Comparison of ENCODE assay signal across 8 mouse cellular contexts in genomic region chr17:23748631-23749391, GRCm38 (mm10). TPM values are rescaled to one million over a fixed set of nuclear protein-coding genes. Genes with fewer than 3 reads are reported as not detected.
DNase-seq lines count a peak whose midpoint lies in the region; ATAC-seq and TF ChIP-seq lines count a peak whose summit lies in the region.

No protein-coding gene starts in this region.

- H3K27me3 ChIP-seq in midbrain, embryonic 10.5 days (ENCODE audit: low read depth, poor library complexity, severe bottlenecking) = peaks cover 49% of the 10 kb centered on the region
- H3K27me3 ChIP-seq in midbrain, embryonic 13.5 days = peaks cover 45% of the 10 kb centered on the region
- peaks cover 38% of the 10 kb centered on the region for H3K27me3 ChIP-seq in heart, postnatal 0 days (ENCODE audit: control insufficient read depth, insufficient read depth, low read length)
- peaks cover 12% of the 10 kb centered on the region; the same call in 1 of the 2 replicates for H3K27me3 ChIP-seq in spleen, adult 2 months (ENCODE audit: control insufficient read depth, insufficient read depth, low read length)

- no peak for TF ChIP-seq EP300 in heart, postnatal 0 days (IDR thresholded peaks at IDR 0.05; ENCODE audit: low read depth)

- H3K4me2 ChIP-seq in midbrain, embryonic 13.5 days (replicated peaks) = no peak overlapping the region
- H3K4me2 ChIP-seq in heart, postnatal 0 days (ENCODE audit: low read depth, low read length) = peak overlapping the region; percentile 57

- WGBS in midbrain, embryonic 10.5 days = 40% methylated on average over 10 of the region's 10 CpGs
- 41% methylated on average over 10 of the region's 10 CpGs for WGBS in midbrain, embryonic 13.5 days
- 27% methylated on average over 10 of the region's 10 CpGs for WGBS in heart, postnatal 0 days
- 8% methylated on average over 10 of the region's 10 CpGs for WGBS in large intestine, adult 2 months
- 13% methylated on average over 10 of the region's 10 CpGs for WGBS in spleen, adult 2 months

- H3K9ac ChIP-seq in midbrain, embryonic 13.5 days (replicated peaks) = no peak overlapping the region
- H3K9ac ChIP-seq in heart, postnatal 0 days (replicated peaks; ENCODE audit: low read depth, low read length) = peak overlapping the region; percentile 33; the same call in 1 of the 2 replicates

- TF ChIP-seq CTCF in heart, postnatal 0 days (IDR thresholded peaks at IDR 0.05; ENCODE audit: low read depth) = peak; percentile 81
- TF ChIP-seq CTCF in spleen, adult 2 months (IDR thresholded peaks at IDR 0.05; ENCODE audit: extremely low read depth, insufficient read depth, insufficient read length, insufficient replicate concordance) = peak; percentile 21; the same call in 1 of the 2 replicates

- H3K4me3 ChIP-seq in midbrain, embryonic 10.5 days = 0 out of 2 replicates have a peak overlapping the region, but pooled peaks have one; percentile 9
- H3K4me3 ChIP-seq in midbrain, embryonic 13.5 days (replicated peaks) = no peak overlapping the region
- peak overlapping the region; percentile 37 for H3K4me3 ChIP-seq in heart, postnatal 0 days (ENCODE audit: low read depth, low read length)
- H3K4me3 ChIP-seq in spleen, adult 2 months (ENCODE audit: extremely low read depth, insufficient read depth, insufficient read length) = peak overlapping the region; percentile 45

- H3K9me3 ChIP-seq in midbrain, embryonic 10.5 days (replicated peaks) = no peaks in the 10 kb centered on the region
- H3K9me3 ChIP-seq in midbrain, embryonic 13.5 days = no peaks in the 10 kb centered on the region
- no peaks in the 10 kb centered on the region for H3K9me3 ChIP-seq in heart, postnatal 0 days (replicated peaks; ENCODE audit: control insufficient read depth, low read length)

- DNase-seq in midbrain, embryonic 10.5 days (ENCODE audit: low spot score) = peak; percentile 51
- peak; percentile 57 to 75 for DNase-seq in adrenal gland, adult 18-20 months (ENCODE audit: low spot score in 2 of 2)
- peak; percentile 67 for DNase-seq in embryo, embryonic 11.5 days (ENCODE audit: low read depth, low spot score)
- peak; percentile 78 for DNase-seq in heart, postnatal 0 days (ENCODE audit: low spot score)
- peak; percentile 96 for DNase-seq in large intestine, adult 2 months (ENCODE audit: low read depth, low spot score)
- peak; percentile 90 for DNase-seq in lung, postnatal 10 days
- DNase-seq in spleen, adult 2 months (ENCODE audit: low read depth in 1 of 2, low spot score in 2 of 2) = peak; percentile 55 to 58

- no peak for TF ChIP-seq POLR2A in spleen, adult 2 months (IDR thresholded peaks at IDR 0.05; ENCODE audit: low read depth, low read length)

- H3K36me3 ChIP-seq in midbrain, embryonic 10.5 days = peaks cover 31% of the 10 kb centered on the region
- peaks cover 36% of the 10 kb centered on the region for H3K36me3 ChIP-seq in midbrain, embryonic 13.5 days
- peaks cover 27% of the 10 kb centered on the region for H3K36me3 ChIP-seq in heart, postnatal 0 days (replicated peaks; ENCODE audit: control insufficient read depth, insufficient read depth, low read length)
- H3K36me3 ChIP-seq in spleen, adult 2 months (ENCODE audit: control insufficient read depth, insufficient read depth, low read length) = no peaks in the 10 kb centered on the region; the same call in 1 of the 2 replicates

- no peak overlapping the region for H3K27ac ChIP-seq in midbrain, embryonic 10.5 days (replicated peaks)
- no peak overlapping the region for H3K27ac ChIP-seq in midbrain, embryonic 13.5 days
- no peak overlapping the region for H3K27ac ChIP-seq in heart, postnatal 0 days (ENCODE audit: low read depth)
- no peak overlapping the region for H3K27ac ChIP-seq in spleen, adult 2 months (ENCODE audit: insufficient read depth, low read length)

- H3K4me1 ChIP-seq in midbrain, embryonic 10.5 days = peaks cover 29% of the 10 kb centered on the region
- H3K4me1 ChIP-seq in midbrain, embryonic 13.5 days (replicated peaks) = peaks cover 20% of the 10 kb centered on the region
- peaks cover 4% of the 10 kb centered on the region for H3K4me1 ChIP-seq in heart, postnatal 0 days (ENCODE audit: control insufficient read depth, insufficient read depth)
- H3K4me1 ChIP-seq in spleen, adult 2 months (ENCODE audit: control insufficient read depth, insufficient read depth, insufficient read length) = peaks cover 11% of the 10 kb centered on the region; the same call in 1 of the 2 replicates

- no peak for ATAC-seq in midbrain, embryonic 13.5 days
- peak; percentile 43 for ATAC-seq in heart, postnatal 0 days (ENCODE audit: insufficient read depth, low read depth)

RNA-seq across cellular contexts. Expression of gene Kremen2, which starts 3.2 kb away (rescaled TPM):
- 1.7 and 2.3 TPM in 2 replicates for polyA plus RNA-seq in midbrain, embryonic 10.5 days (2016; fragmentation: Nextera tagmentation; extraction: Ambion mirVana)
- polyA plus RNA-seq in midbrain, embryonic 13.5 days (2015; fragmentation: Nextera tagmentation; extraction: Ambion mirVana) = 0.57 and 0.66 TPM in 2 replicates
- under 1 TPM in 1 of 2 experiments, not detected in 1; 0.13 TPM for total RNA-seq in adrenal gland, adult 18-20 months (2021)
- 0.97 TPM in 1 of 2 replicates, not detected in the other for total RNA-seq in heart, postnatal 0 days (2014; rRNA removed; ENCODE audit: low replicate concordance)
- polyA plus RNA-seq in heart, postnatal 0 days (2015; fragmentation: Nextera tagmentation; extraction: Ambion mirVana) = not detected in 2 replicates
- 3.1 and 3.5 TPM in 2 replicates for polyA plus RNA-seq in large intestine, adult 2 months (2012; rRNA removed)
- polyA plus RNA-seq in spleen, adult 2 months (2012; rRNA removed) = 0.65 and 0.92 TPM in 2 replicates

RNA-seq across cellular contexts. Expression of gene Paqr4, which starts 8.1 kb away (rescaled TPM):
- polyA plus RNA-seq in midbrain, embryonic 10.5 days (2016; fragmentation: Nextera tagmentation; extraction: Ambion mirVana) = 27.6 and 36.2 TPM in 2 replicates
- polyA plus RNA-seq in midbrain, embryonic 13.5 days (2015; fragmentation: Nextera tagmentation; extraction: Ambion mirVana) = 55.8 and 56.8 TPM in 2 replicates
- total RNA-seq in adrenal gland, adult 18-20 months (2021) = 10 to 100 TPM in 1 of 2 experiments, 1 to 10 TPM in 1; 8.5 to 12.7 TPM
- total RNA-seq in heart, postnatal 0 days (2014; rRNA removed; ENCODE audit: low replicate concordance) = 21.7 and 28.7 TPM in 2 replicates
- 13.6 and 15.8 TPM in 2 replicates for polyA plus RNA-seq in heart, postnatal 0 days (2015; fragmentation: Nextera tagmentation; extraction: Ambion mirVana)
- polyA plus RNA-seq in large intestine, adult 2 months (2012; rRNA removed) = 155 and 162 TPM in 2 replicates
- polyA plus RNA-seq in spleen, adult 2 months (2012; rRNA removed) = 13.8 and 22.0 TPM in 2 replicates

RNA-seq across cellular contexts. Expression of gene Flywch1, which starts 22.6 kb away (rescaled TPM):
- 187 and 202 TPM in 2 replicates for polyA plus RNA-seq in midbrain, embryonic 10.5 days (2016; fragmentation: Nextera tagmentation; extraction: Ambion mirVana)
- polyA plus RNA-seq in midbrain, embryonic 13.5 days (2015; fragmentation: Nextera tagmentation; extraction: Ambion mirVana) = 238 and 243 TPM in 2 replicates
- total RNA-seq in adrenal gland, adult 18-20 months (2021) = 10 to 100 TPM; 72.5 to 89.3 TPM
- total RNA-seq in heart, postnatal 0 days (2014; rRNA removed; ENCODE audit: low replicate concordance) = 54.5 and 72.2 TPM in 2 replicates
- 32.4 and 34.8 TPM in 2 replicates for polyA plus RNA-seq in heart, postnatal 0 days (2015; fragmentation: Nextera tagmentation; extraction: Ambion mirVana)
- polyA plus RNA-seq in large intestine, adult 2 months (2012; rRNA removed) = 27.3 and 34.9 TPM in 2 replicates
- 17.4 and 21.2 TPM in 2 replicates for polyA plus RNA-seq in spleen, adult 2 months (2012; rRNA removed)

RNA-seq across cellular contexts. Expression of gene Pkmyt1, which starts 22.7 kb away (rescaled TPM):
- polyA plus RNA-seq in midbrain, embryonic 10.5 days (2016; fragmentation: Nextera tagmentation; extraction: Ambion mirVana) = 58.5 and 59.7 TPM in 2 replicates
- polyA plus RNA-seq in midbrain, embryonic 13.5 days (2015; fragmentation: Nextera tagmentation; extraction: Ambion mirVana) = 21.4 and 26.5 TPM in 2 replicates
- 1 to 10 TPM; 2.1 to 2.4 TPM for total RNA-seq in adrenal gland, adult 18-20 months (2021)
- total RNA-seq in heart, postnatal 0 days (2014; rRNA removed; ENCODE audit: low replicate concordance) = 18.2 and 21.7 TPM in 2 replicates
- polyA plus RNA-seq in heart, postnatal 0 days (2015; fragmentation: Nextera tagmentation; extraction: Ambion mirVana) = 8.6 and 9.0 TPM in 2 replicates
- 41.2 and 45.7 TPM in 2 replicates for polyA plus RNA-seq in large intestine, adult 2 months (2012; rRNA removed)
- 48.3 and 74.8 TPM in 2 replicates for polyA plus RNA-seq in spleen, adult 2 months (2012; rRNA removed)

RNA-seq across cellular contexts. Expression of gene 1520401A03Rik, which starts 26.2 kb away (rescaled TPM):
- not detected in 2 replicates for polyA plus RNA-seq in midbrain, embryonic 10.5 days (2016; fragmentation: Nextera tagmentation; extraction: Ambion mirVana)
- polyA plus RNA-seq in midbrain, embryonic 13.5 days (2015; fragmentation: Nextera tagmentation; extraction: Ambion mirVana) = 0.30 TPM in 1 of 2 replicates, not detected in the other
- 1 to 10 TPM; 2.2 to 6.7 TPM for total RNA-seq in adrenal gland, adult 18-20 months (2021)
- total RNA-seq in heart, postnatal 0 days (2014; rRNA removed; ENCODE audit: low replicate concordance) = not detected in 2 replicates
- polyA plus RNA-seq in heart, postnatal 0 days (2015; fragmentation: Nextera tagmentation; extraction: Ambion mirVana) = not detected in 2 replicates
- 0.02 and 0.03 TPM in 2 replicates for polyA plus RNA-seq in large intestine, adult 2 months (2012; rRNA removed)
- not detected in 2 replicates for polyA plus RNA-seq in spleen, adult 2 months (2012; rRNA removed)
